Mouse (Mus musculus) CH12.LX (cell line): ENCODE results near the gene Kir3dl2. TPM values are rescaled to one million over a fixed set of nuclear protein-coding genes. Genes with fewer than 3 reads are reported as not detected.
"Not testable (repeated sequence)": the region's sequence is repeated elsewhere in the genome, so short reads cannot be mapped to it uniquely, and the experiment has no call there.

Source experiments
- DNase-seq: peaks from one replicate; pipeline ENCODE4 v3.0.0-alpha.2; 2013; ENCODE audit errors: extremely low read depth
- H3K27ac ChIP-seq: 2 replicates; pipeline ENCODE4 v1.5.1; 2012; ENCODE audit warnings: low read depth, mild to moderate bottlenecking, control low read depth, moderate library complexity; ENCODE audit not compliant: insufficient read depth
- H3K27me3 ChIP-seq: replicated peaks from 2 replicates; pipeline ENCODE3; 2012; ENCODE audit warnings: inconsistent platforms
- H3K36me3 ChIP-seq, 2 experiments: replicated peaks in 1 of 2; 2 replicates each; pipeline versions ENCODE3 to v1.6.1; 2012; ENCODE audit warnings: inconsistent platforms in 1 of 2, low read length in 1 of 2, mild to moderate bottlenecking in 1 of 2, mixed read lengths in 1 of 2, moderate library complexity in 1 of 2; ENCODE audit not compliant: control insufficient read depth in 1 of 2, insufficient read depth in 1 of 2
- H3K4me1 ChIP-seq, 2 experiments: 2 replicates each; pipeline ENCODE4 v1.6.1; 2012; ENCODE audit warnings: inconsistent platforms in 1 of 2, moderate library complexity in 1 of 2; ENCODE audit not compliant: insufficient read depth in 2 of 2, control insufficient read depth in 1 of 2
- H3K4me2 ChIP-seq: 2 replicates; pipeline ENCODE4 v1.6.1; 2012; ENCODE audit warnings: low read depth, mild to moderate bottlenecking, control low read depth; ENCODE audit not compliant: poor library complexity, insufficient read depth, severe bottlenecking
- H3K4me3 ChIP-seq, 3 experiments: fragments of 150-350 bp in 1 of 3; sonication (generic) in 1 of 3; replicated peaks in 1 of 3; 2 replicates each; pipeline versions ENCODE3 to v1.5.1; 2011 to 2012; ENCODE audit warnings: low read depth in 2 of 3, low read length in 2 of 3, mild to moderate bottlenecking in 2 of 3, moderate library complexity in 2 of 3, control low read depth in 1 of 3, improper control_type of control experiment in 1 of 3, inconsistent platforms in 1 of 3, mixed read lengths in 1 of 3; ENCODE audit not compliant: poor library complexity in 1 of 3
- H3K79me2 ChIP-seq: replicated peaks from 2 replicates; pipeline ENCODE4 v1.6.1; 2012; ENCODE audit warnings: mild to moderate bottlenecking, moderate library complexity; ENCODE audit not compliant: control insufficient read depth, poor library complexity, insufficient read depth, severe bottlenecking; ENCODE audit errors: extremely low read depth
- H3K9ac ChIP-seq: 2 replicates; pipeline ENCODE4 v1.6.1; 2012; ENCODE audit warnings: low read depth, mild to moderate bottlenecking, control low read depth, moderate library complexity; ENCODE audit not compliant: insufficient read depth
- H3K9me3 ChIP-seq: replicated peaks from 2 replicates; pipeline ENCODE3; 2012; ENCODE audit warnings: low read length, inconsistent platforms, mixed read lengths
- E2F4 ChIP-seq: IDR thresholded peaks from 2 replicates; pipeline ENCODE4 v1.6.1; 2011; ENCODE audit warnings: low read depth, low read length, improper control_type of control experiment; ENCODE audit not compliant: insufficient replicate concordance
- ELF1 ChIP-seq: IDR thresholded peaks from 2 replicates; pipeline ENCODE4 v1.6.1; 2014; ENCODE audit warnings: low read depth, mild to moderate bottlenecking, inconsistent platforms, low read length, improper control_type of control experiment
- ETS1 ChIP-seq: conservative IDR thresholded peaks from 2 replicates; pipeline ENCODE4 v1.6.1; 2012; ENCODE audit warnings: low read depth, mild to moderate bottlenecking, inconsistent platforms, low read length, improper control_type of control experiment, moderate library complexity
- HCFC1 ChIP-seq: IDR thresholded peaks from 2 replicates; pipeline ENCODE4 v1.6.1; 2012; ENCODE audit warnings: low read depth, mild to moderate bottlenecking, inconsistent platforms, low read length, improper control_type of control experiment
- IRF4 ChIP-seq: IDR thresholded peaks from 2 replicates; pipeline ENCODE4 v1.6.1; 2014; ENCODE audit warnings: low read depth, mild to moderate bottlenecking, inconsistent platforms, low read length, improper control_type of control experiment
- JUN ChIP-seq: IDR thresholded peaks from 2 replicates; pipeline ENCODE4 v1.6.1; 2011; ENCODE audit warnings: low read depth, mild to moderate bottlenecking, low read length, improper control_type of control experiment, moderate library complexity; ENCODE audit not compliant: insufficient read depth
- KAT2A ChIP-seq: IDR thresholded peaks from 2 replicates; pipeline ENCODE4 v1.6.1; 2012; ENCODE audit warnings: low read length, improper control_type of control experiment, inconsistent platforms; ENCODE audit not compliant: insufficient replicate concordance
- MAFK ChIP-seq: IDR thresholded peaks from 2 replicates; pipeline ENCODE4 v1.6.1; 2011; ENCODE audit warnings: low read length, improper control_type of control experiment; ENCODE audit not compliant: insufficient replicate concordance
- MAZ ChIP-seq: IDR thresholded peaks from 2 replicates; pipeline ENCODE4 v1.6.1; 2012; ENCODE audit warnings: low read depth, mild to moderate bottlenecking, inconsistent platforms, low read length, improper control_type of control experiment, moderate library complexity
- MEF2A ChIP-seq: IDR thresholded peaks from 2 replicates; pipeline ENCODE4 v1.6.1; 2014; ENCODE audit warnings: low read depth, mild to moderate bottlenecking, inconsistent platforms, low read length, improper control_type of control experiment, borderline replicate concordance
- MXI1 ChIP-seq: IDR thresholded peaks from 2 replicates; pipeline ENCODE4 v1.6.1; 2011; ENCODE audit warnings: mild to moderate bottlenecking, low read depth, low read length, improper control_type of control experiment
- NRF1 ChIP-seq: IDR thresholded peaks from 2 replicates; pipeline ENCODE4 v1.6.1; 2014; ENCODE audit warnings: low read depth, mild to moderate bottlenecking, inconsistent platforms, low read length, improper control_type of control experiment, moderate library complexity
- TBP ChIP-seq: conservative IDR thresholded peaks from 2 replicates; pipeline ENCODE4 v1.6.1; 2011; ENCODE audit warnings: low read depth, low read length, improper control_type of control experiment
- TCF12 ChIP-seq: IDR thresholded peaks from 2 replicates; pipeline ENCODE4 v1.6.1; 2014; ENCODE audit warnings: low read depth, mild to moderate bottlenecking, inconsistent platforms, low read length, improper control_type of control experiment
- UBTF ChIP-seq: IDR thresholded peaks from 2 replicates; pipeline ENCODE4 v1.6.1; 2012; ENCODE audit warnings: low read depth, mild to moderate bottlenecking, inconsistent platforms, low read length, improper control_type of control experiment, moderate library complexity
- USF1 ChIP-seq: IDR thresholded peaks from 2 replicates; pipeline ENCODE4 v1.6.1; 2014; ENCODE audit warnings: low read depth, mild to moderate bottlenecking, inconsistent platforms, low read length, improper control_type of control experiment
- USF2 ChIP-seq: conservative IDR thresholded peaks from 2 replicates; pipeline ENCODE4 v1.6.1; 2011; ENCODE audit warnings: low read depth, low read length, improper control_type of control experiment
- ZKSCAN1 ChIP-seq: IDR thresholded peaks from 2 replicates; pipeline ENCODE4 v1.6.1; 2012; ENCODE audit warnings: low read depth, inconsistent platforms, low read length, improper control_type of control experiment, borderline replicate concordance
- ZNF384 ChIP-seq: IDR thresholded peaks from 2 replicates; pipeline ENCODE4 v1.6.1; 2012; ENCODE audit warnings: low read depth, low read length, improper control_type of control experiment, inconsistent platforms
- dilution Hi-C: fragments of 300-500 bp; cut with MboI; formaldehyde crosslinking; loops from 2 replicates; pipeline ENCODE4 v1.14.3; 2020; ENCODE audit warnings: low sequenced_read_pairs; ENCODE audit not compliant: extremely low pct_unique_long_range_greater_than_20kb, extremely low pct_ligation_motif_present
- in situ Hi-C: fragments of 300-500 bp; cut with MboI; formaldehyde crosslinking; loops from 3 replicates; pipeline ENCODE4 v1.14.3; 2019; ENCODE audit warnings: low sequenced_read_pairs, low pct_ligation_motif_present, low pct_unique_long_range_greater_than_20kb, mixed read lengths
- polyA plus RNA-seq: library from polyadenylated mRNA; unstranded; fragments of >175 nt; gene quantifications from 2 replicates; pipeline ENCODE4 v1.2.1, GENCODE M21; 2012; ENCODE audit warnings: low read depth; ENCODE audit not compliant: insufficient read length
- total RNA-seq, 2 experiments: library from RNA; depleted of rRNA; stranded (reverse); fragments of 300-350 nt in 1 of 2; fragments of >200 nt in 1 of 2; gene quantifications; 2 replicates each; pipeline ENCODE4 v1.2.3; 2012 to 2014

The Kir3dl2 gene
- total RNA-seq (2012; rRNA removed) (not detected in 2 replicates), total RNA-seq (2014; rRNA removed) (not detected in 2 replicates), polyA plus RNA-seq (not detected in 2 replicates)

- H3K36me3 ChIP-seq, H3K27ac ChIP-seq, in situ Hi-C loops, H3K4me2 ChIP-seq, dilution Hi-C loops, H3K4me3 ChIP-seq, H3K4me1 ChIP-seq, H3K9me3 ChIP-seq, H3K9ac ChIP-seq, H3K79me2 ChIP-seq, DNase-seq, H3K27me3 ChIP-seq: not testable (repeated sequence)
These were observed at the start of gene Kir3dl2 for GRCm38 (mm10) chrX:136543956-136544355. TSS of gene Kir3dl2 (minus strand) at chrX:136544056.

- in situ Hi-C loops, result no loop called here
- H3K4me1 ChIP-seq, result no peaks in the 10 kb centered on the region
- no peak for TF ChIP-seq MAZ
- no peak for TF ChIP-seq MEF2A
- no peak for TF ChIP-seq ELF1
- TF ChIP-seq ZNF384, result no peak
- no peak for TF ChIP-seq MAFK
- no peak for TF ChIP-seq E2F4
- TF ChIP-seq JUN, result no peak
- no peak for TF ChIP-seq ETS1
- H3K36me3 ChIP-seq, result no peaks in the 10 kb centered on the region
- DNase-seq, result no peak
- peak overlapping the region; percentile 78; the same call in 1 of the 2 replicates for H3K4me2 ChIP-seq
- H3K27me3 ChIP-seq, result no peaks in the 10 kb centered on the region
- peak overlapping the region; percentile 45 to 65 (median 56) for H3K4me3 ChIP-seq
- H3K9me3 ChIP-seq, result no peaks in the 10 kb centered on the region
- H3K79me2 ChIP-seq, result no peaks in the 10 kb centered on the region
- dilution Hi-C loops, result no loop called here
- no peak overlapping the region for H3K27ac ChIP-seq
- H3K9ac ChIP-seq, result no peak overlapping the region
These were observed 47.0 kb upstream of the Kir3dl2 start for GRCm38 (mm10) chrX:136590897-136591257.

- no peaks in the 10 kb centered on the region for H3K9me3 ChIP-seq
- peak within 1 kb of the TSS; percentile 45 to 65 (median 56) for H3K4me3 ChIP-seq
- H3K27ac ChIP-seq, result no peak within 1 kb of the TSS
- H3K36me3 ChIP-seq, result no peaks in the 10 kb centered on the region
- in situ Hi-C loops (no loop called here), dilution Hi-C loops (no loop called here)
- TF ChIP-seq HCFC1, result no peak
- TF ChIP-seq E2F4, result no peak
- no peak for TF ChIP-seq MXI1
- no peak for TF ChIP-seq USF1
- peak; percentile 86; the same call in 1 of the 2 replicates for TF ChIP-seq MAFK
- TF ChIP-seq TCF12, result no peak
- TF ChIP-seq IRF4, result no peak
- TF ChIP-seq NRF1, result peak; percentile 48; the same call in 1 of the 2 replicates
- peak; percentile 95 for TF ChIP-seq ELF1
- 0 out of 2 replicates have a peak, but pooled peaks have one; percentile 49 for TF ChIP-seq KAT2A
- TF ChIP-seq USF2, result no peak
- TF ChIP-seq UBTF, result no peak
- TF ChIP-seq ZKSCAN1, result no peak
- TF ChIP-seq TBP, result peak; percentile 100
- H3K9ac ChIP-seq, result no peak within 1 kb of the TSS
- no peaks in the 10 kb centered on the region for H3K4me1 ChIP-seq
- no peaks in the 10 kb centered on the region for H3K27me3 ChIP-seq
- peak within 1 kb of the TSS; percentile 78; the same call in 1 of the 2 replicates for H3K4me2 ChIP-seq
- no peaks in the 10 kb centered on the region for H3K79me2 ChIP-seq
- DNase-seq, result peak; percentile 62
These were observed 46.5 kb upstream of the Kir3dl2 start, which contains the start of gene Tceal3 for GRCm38 (mm10) chrX:136590199-136590896. TSS of gene Tceal3 (plus strand) at chrX:136590842.
